In genomic region chr9:51367124-51367523, GRCm38 (mm10) we compare ENCODE assay signal across 39 mouse cellular contexts. TPM values are rescaled to one million over a fixed set of nuclear protein-coding genes. Genes with fewer than 3 reads are reported as not detected.
"Had no signal": no experiment of that assay in that cellular context is flagged by ENCODE, and none has a peak within 500 bp of the region (broad histone marks: within the 10 kb centered on the region; RNA-seq: fewer than 3 reads in every experiment).

No protein-coding gene starts in this region.

- H3K36me3 ChIP-seq: embryonic facial prominence, embryonic 10.5 days; embryonic facial prominence, embryonic 12.5 days; embryonic facial prominence, embryonic 13.5 days; embryonic facial prominence, embryonic 15.5 days; forebrain, embryonic 10.5 days; forebrain, embryonic 12.5 days; forebrain, embryonic 15.5 days; heart, embryonic 10.5 days had no signal

- H3K4me3 ChIP-seq: embryonic facial prominence, embryonic 10.5 days; embryonic facial prominence, embryonic 12.5 days; embryonic facial prominence, embryonic 13.5 days; embryonic facial prominence, embryonic 15.5 days; erythroblast, embryonic 14.5 days; forebrain, embryonic 10.5 days; forebrain, embryonic 12.5 days; forebrain, embryonic 13.5 days; forebrain, embryonic 15.5 days; gastrocnemius, adult 2 months; heart, adult 2 months; heart, embryonic 10.5 days had no signal

- ATAC-seq: forebrain, embryonic 13.5 days; forebrain, embryonic 15.5 days; forebrain, embryonic 16.5 days; forebrain, postnatal 0 days had no signal

- H3K27ac ChIP-seq: embryonic facial prominence, embryonic 10.5 days; embryonic facial prominence, embryonic 12.5 days; embryonic facial prominence, embryonic 13.5 days; embryonic facial prominence, embryonic 15.5 days; forebrain, embryonic 10.5 days; forebrain, embryonic 12.5 days; forebrain, embryonic 13.5 days; forebrain, embryonic 15.5 days; gastrocnemius, adult 2 months; heart, adult 2 months; heart, embryonic 10.5 days had no signal

- H3K4me2 ChIP-seq: embryonic facial prominence, embryonic 12.5 days; embryonic facial prominence, embryonic 13.5 days; embryonic facial prominence, embryonic 15.5 days; forebrain, embryonic 12.5 days; forebrain, embryonic 13.5 days; forebrain, embryonic 15.5 days; heart, embryonic 11.5 days had no signal

- H3K27me3 ChIP-seq: embryonic facial prominence, embryonic 12.5 days; embryonic facial prominence, embryonic 13.5 days; embryonic facial prominence, embryonic 15.5 days; forebrain, embryonic 12.5 days; forebrain, embryonic 13.5 days; forebrain, embryonic 15.5 days had no signal

- H3K9ac ChIP-seq: embryonic facial prominence, embryonic 12.5 days; embryonic facial prominence, embryonic 13.5 days; embryonic facial prominence, embryonic 15.5 days; forebrain, embryonic 12.5 days; forebrain, embryonic 13.5 days; forebrain, embryonic 15.5 days; forebrain, postnatal 0 days had no signal

- DNase-seq: cerebellum, adult 9-11 months; cerebellum, postnatal 10 days; cerebellum, postnatal 14 days; cerebellum, postnatal 25 days; cerebellum, postnatal 36 days; embryo, embryonic 11 days; forebrain, postnatal 0 days; gastrocnemius, adult 2 months; gastrocnemius, postnatal 10 days; gastrocnemius, postnatal 14 days; gastrocnemius, postnatal 25 days; gastrocnemius, postnatal 36 days; heart, adult 11 months; heart, adult 18-20 months; heart, adult 2 months had no signal

- H3K9me3 ChIP-seq: embryonic facial prominence, embryonic 10.5 days; embryonic facial prominence, embryonic 12.5 days; embryonic facial prominence, embryonic 13.5 days; embryonic facial prominence, embryonic 15.5 days; forebrain, embryonic 10.5 days; forebrain, embryonic 12.5 days; forebrain, embryonic 13.5 days; forebrain, embryonic 15.5 days; heart, embryonic 10.5 days had no signal

- H3K4me1 ChIP-seq: embryonic facial prominence, embryonic 10.5 days; embryonic facial prominence, embryonic 12.5 days; embryonic facial prominence, embryonic 15.5 days; forebrain, embryonic 12.5 days; forebrain, embryonic 13.5 days; forebrain, embryonic 15.5 days; heart, embryonic 10.5 days had no signal

RNA-seq across cellular contexts. Expression of gene 1810046K07Rik, which starts 38.4 kb away (rescaled TPM):
- total RNA-seq: common myeloid progenitor, adult 5-6 weeks; forebrain, postnatal 0 days; gastrocnemius, adult 18-20 months; gastrocnemius, adult 2 months; gastrocnemius, adult 8-10 months; gastrocnemius, postnatal 10 days; gastrocnemius, postnatal 14 days; gastrocnemius, postnatal 25 days; gastrocnemius, postnatal 36 days; gastrocnemius, postnatal 4 days; granulocyte monocyte progenitor cell, adult 5-6 weeks; heart, adult 18-20 months; heart, adult 2 months; heart, adult 8-10 months had no signal
- polyA plus RNA-seq: cortical plate, adult 2 months; embryonic facial prominence, embryonic 10.5 days; embryonic facial prominence, embryonic 11.5 days; embryonic facial prominence, embryonic 12.5 days; embryonic facial prominence, embryonic 13.5 days; embryonic facial prominence, embryonic 14.5 days; forebrain, embryonic 10.5 days; forebrain, embryonic 11.5 days; forebrain, embryonic 12.5 days; forebrain, embryonic 13.5 days; forebrain, embryonic 15.5 days; forebrain, embryonic 16.5 days; forebrain, postnatal 0 days; frontal cortex, adult 2 months; gonadal fat pad, adult 2 months; heart, embryonic 10.5 days; heart, embryonic 11.5 days had no signal
